Mouse (Mus musculus): ENCODE results near the gene Micall2. TPM values are rescaled to one million over a fixed set of nuclear protein-coding genes. Genes with fewer than 3 reads are reported as not detected.
"Not testable (repeated sequence)": the region's sequence is repeated elsewhere in the genome, so short reads cannot be mapped to it uniquely, and the experiment has no call there.

The Micall2 gene
- polyA plus RNA-seq, 1 experiment from 2014 or later: 5.7 TPM

GRCm38 (mm10) chr5:139702236-139702635 is 33.9 kb downstream of the Micall2 start:
- H3K36me3 ChIP-seq (replicated peaks; ENCODE audit: control insufficient read depth, insufficient read depth, low read depth, low read length): 0 out of 2 replicates have a peak, but pooled peaks cover 3% of the 10 kb centered on the region
- no peak overlapping the region for H3K4me3 ChIP-seq (ENCODE audit: low read depth, low read length)
- H3K27me3 ChIP-seq (ENCODE audit: control insufficient read depth, insufficient read depth, low read length): no peaks in the 10 kb centered on the region
- no peak overlapping the region for H3K9ac ChIP-seq (replicated peaks; ENCODE audit: low read length)
- no peak overlapping the region for H3K4me2 ChIP-seq (ENCODE audit: low read depth, low read length)
- DNase-seq (ENCODE audit: low spot score) (no peak), ATAC-seq (replicated peaks; ENCODE audit: insufficient number of reproducible peaks, low FRiP score, low TSS enrichment, low read depth) (no peak)
- H3K9me3 ChIP-seq (replicated peaks; ENCODE audit: control insufficient read depth, low read length): no peaks in the 10 kb centered on the region
- no peak overlapping the region for H3K27ac ChIP-seq (replicated peaks; ENCODE audit: low read depth, low read length)
- 81% methylated on average over 10 of the region's 10 CpGs for WGBS
- no peaks in the 10 kb centered on the region for H3K4me1 ChIP-seq (ENCODE audit: control insufficient read depth, insufficient read depth, low read length)

DNA sequence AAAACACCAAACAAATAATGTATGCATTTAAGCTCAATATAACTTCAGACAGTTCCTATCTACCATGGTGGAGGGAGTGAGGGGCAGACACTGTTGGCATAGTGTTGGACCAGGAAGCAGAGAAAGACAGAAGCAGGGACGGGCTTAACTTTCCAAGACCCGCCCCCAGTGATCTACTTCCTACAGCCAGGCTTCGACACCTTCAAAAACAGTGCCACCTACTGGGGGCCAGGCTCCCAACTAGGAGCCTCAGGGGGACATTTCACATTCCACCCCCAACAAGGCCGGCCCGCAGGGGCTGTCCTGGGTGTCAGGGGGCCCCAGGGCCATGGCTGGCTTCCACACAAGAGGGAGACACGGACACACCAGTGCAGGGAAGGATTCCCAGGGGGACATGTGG is 39.2 kb downstream of the Micall2 start:
- ATAC-seq (replicated peaks; ENCODE audit: insufficient number of reproducible peaks, low FRiP score, low TSS enrichment, low read depth): no peak
- WGBS: 87% methylated on average over 6 of the region's 6 CpGs
- DNase-seq (ENCODE audit: low spot score): no peak

DNA sequence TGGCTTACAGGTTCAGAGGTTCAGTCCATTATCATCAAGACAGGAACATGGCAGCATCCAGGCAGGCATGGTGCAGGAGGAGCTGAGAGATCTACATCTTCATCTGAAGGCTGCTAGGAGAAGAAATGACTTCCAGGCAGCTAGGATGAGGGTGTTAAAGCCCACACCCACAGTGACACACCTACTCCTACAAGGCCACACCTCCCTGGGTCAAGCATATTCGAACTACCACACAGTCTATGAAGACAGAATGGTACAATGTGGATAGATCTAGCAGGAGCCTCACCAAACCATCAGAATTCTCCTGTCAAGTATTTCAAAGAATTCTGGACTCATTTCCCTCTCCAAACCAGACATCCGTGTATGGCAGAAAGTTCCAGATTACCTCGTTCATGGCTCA is 40.3 kb downstream of the Micall2 start:
- H3K9ac ChIP-seq (replicated peaks; ENCODE audit: low read length); H3K4me1 ChIP-seq (ENCODE audit: control insufficient read depth, insufficient read depth, low read length); H3K9me3 ChIP-seq (replicated peaks; ENCODE audit: control insufficient read depth, low read length); H3K4me2 ChIP-seq (ENCODE audit: low read depth, low read length); H3K27ac ChIP-seq (replicated peaks; ENCODE audit: low read depth, low read length); ATAC-seq (replicated peaks; ENCODE audit: insufficient number of reproducible peaks, low FRiP score, low TSS enrichment, low read depth); DNase-seq (ENCODE audit: low spot score); H3K4me3 ChIP-seq (ENCODE audit: low read depth, low read length); H3K36me3 ChIP-seq (replicated peaks; ENCODE audit: control insufficient read depth, insufficient read depth, low read depth, low read length); H3K27me3 ChIP-seq (ENCODE audit: control insufficient read depth, insufficient read depth, low read length): not testable (repeated sequence)
- 71% methylated on average over 3 of the region's 3 CpGs for WGBS

More for the DNA sequence above, 39.2 kb downstream of the Micall2 start:
- no peaks in the 10 kb centered on the region for H3K36me3 ChIP-seq (replicated peaks; ENCODE audit: control insufficient read depth, insufficient read depth, low read depth, low read length)
- no peaks in the 10 kb centered on the region for H3K4me1 ChIP-seq (ENCODE audit: control insufficient read depth, insufficient read depth, low read length)
- H3K27me3 ChIP-seq (ENCODE audit: control insufficient read depth, insufficient read depth, low read length): no peaks in the 10 kb centered on the region
- H3K9me3 ChIP-seq (replicated peaks; ENCODE audit: control insufficient read depth, low read length): no peaks in the 10 kb centered on the region
- no peak overlapping the region for H3K9ac ChIP-seq (replicated peaks; ENCODE audit: low read length)
- H3K4me3 ChIP-seq (ENCODE audit: low read depth, low read length): no peak overlapping the region
- no peak overlapping the region for H3K27ac ChIP-seq (replicated peaks; ENCODE audit: low read depth, low read length)
- no peak overlapping the region for H3K4me2 ChIP-seq (ENCODE audit: low read depth, low read length)

- WGBS: 25% methylated on average over 7 of the region's 7 CpGs
- Histone ChIP-seq H3K27ac (replicated peaks; ENCODE audit: low read depth, low read length) (no peak overlapping the region), H3K4me3 (ENCODE audit: low read depth, low read length) (no peak overlapping the region), H3K4me1 (ENCODE audit: control insufficient read depth, insufficient read depth, low read length) (no peaks in the 10 kb centered on the region), H3K9ac (replicated peaks; ENCODE audit: low read length) (no peak overlapping the region), H3K36me3 (replicated peaks; ENCODE audit: control insufficient read depth, insufficient read depth, low read depth, low read length) (no peaks in the 10 kb centered on the region), H3K27me3 (ENCODE audit: control insufficient read depth, insufficient read depth, low read length) (no peaks in the 10 kb centered on the region), H3K4me2 (ENCODE audit: low read depth, low read length) (no peak overlapping the region), H3K9me3 (replicated peaks; ENCODE audit: control insufficient read depth, low read length) (no peaks in the 10 kb centered on the region)
- DNase-seq (ENCODE audit: low spot score): peak; percentile 14
- no peak for ATAC-seq (replicated peaks; ENCODE audit: insufficient number of reproducible peaks, low FRiP score, low TSS enrichment, low read depth)
Observed at GRCm38 (mm10) chr5:139694989-139695571, 41.1 kb downstream of the Micall2 start.

- H3K27me3 ChIP-seq (ENCODE audit: control insufficient read depth, insufficient read depth, low read length): no peaks in the 10 kb centered on the region
- no peak overlapping the region for H3K9ac ChIP-seq (replicated peaks; ENCODE audit: low read length)
- WGBS: 49% methylated on average over 16 of the region's 16 CpGs
- ATAC-seq (replicated peaks; ENCODE audit: insufficient number of reproducible peaks, low FRiP score, low TSS enrichment, low read depth) (no peak), DNase-seq (ENCODE audit: low spot score) (no peak)
- H3K4me3 ChIP-seq (ENCODE audit: low read depth, low read length): no peak overlapping the region
- H3K4me2 ChIP-seq (ENCODE audit: low read depth, low read length): no peak overlapping the region
- no peaks in the 10 kb centered on the region for H3K9me3 ChIP-seq (replicated peaks; ENCODE audit: control insufficient read depth, low read length)
- H3K4me1 ChIP-seq (ENCODE audit: control insufficient read depth, insufficient read depth, low read length): no peaks in the 10 kb centered on the region
- no peaks in the 10 kb centered on the region for H3K36me3 ChIP-seq (replicated peaks; ENCODE audit: control insufficient read depth, insufficient read depth, low read depth, low read length)
- no peak overlapping the region for H3K27ac ChIP-seq (replicated peaks; ENCODE audit: low read depth, low read length)
Observed at GRCm38 (mm10) chr5:139694292-139694988, 41.7 kb downstream of the Micall2 start.

- Histone ChIP-seq H3K4me3 (ENCODE audit: low read depth, low read length) (no peak overlapping the region), H3K27ac (replicated peaks; ENCODE audit: low read depth, low read length) (no peak overlapping the region), H3K27me3 (ENCODE audit: control insufficient read depth, insufficient read depth, low read length) (no peaks in the 10 kb centered on the region), H3K36me3 (replicated peaks; ENCODE audit: control insufficient read depth, insufficient read depth, low read depth, low read length) (no peaks in the 10 kb centered on the region), H3K4me1 (ENCODE audit: control insufficient read depth, insufficient read depth, low read length) (no peaks in the 10 kb centered on the region), H3K4me2 (ENCODE audit: low read depth, low read length) (no peak overlapping the region), H3K9ac (replicated peaks; ENCODE audit: low read length) (no peak overlapping the region), H3K9me3 (replicated peaks; ENCODE audit: control insufficient read depth, low read length) (no peaks in the 10 kb centered on the region)
- 78% methylated on average over 9 of the region's 9 CpGs for WGBS
- ATAC-seq (replicated peaks; ENCODE audit: insufficient number of reproducible peaks, low FRiP score, low TSS enrichment, low read depth) (no peak), DNase-seq (ENCODE audit: low spot score) (no peak)
Observed at GRCm38 (mm10) chr5:139690791-139691190, 45.3 kb downstream of the Micall2 start.

DNA sequence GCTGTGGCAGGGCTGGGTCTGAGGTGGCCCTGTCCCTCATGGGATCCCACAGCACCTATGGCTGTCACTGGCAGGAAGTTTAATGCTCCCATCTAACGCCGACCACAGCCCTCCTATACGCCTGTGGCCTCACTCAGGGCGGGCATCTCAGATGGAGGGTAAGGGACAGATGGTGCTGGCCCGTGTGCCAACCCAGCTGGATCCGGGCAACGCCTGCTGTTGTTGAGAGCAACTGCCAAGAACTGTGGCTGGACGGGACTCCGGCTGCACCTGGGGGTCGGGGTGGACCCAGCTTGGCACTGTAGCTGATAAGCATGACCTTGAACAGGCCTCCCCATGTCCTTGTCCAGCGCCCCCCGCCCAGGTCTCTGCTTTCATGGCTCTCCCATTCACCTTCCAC is 47.8 kb downstream of the Micall2 start:
- 91% methylated on average over 12 of the region's 12 CpGs for WGBS
- H3K4me1 ChIP-seq (ENCODE audit: control insufficient read depth, insufficient read depth, low read length): peaks cover under 1% of the 10 kb centered on the region; the same call in 1 of the 2 replicates
- no peaks in the 10 kb centered on the region for H3K9me3 ChIP-seq (replicated peaks; ENCODE audit: control insufficient read depth, low read length)
- no peak overlapping the region for H3K27ac ChIP-seq (replicated peaks; ENCODE audit: low read depth, low read length)
- no peak overlapping the region for H3K9ac ChIP-seq (replicated peaks; ENCODE audit: low read length)
- no peak overlapping the region for H3K4me3 ChIP-seq (ENCODE audit: low read depth, low read length)
- DNase-seq (ENCODE audit: low spot score) (no peak), ATAC-seq (replicated peaks; ENCODE audit: insufficient number of reproducible peaks, low FRiP score, low TSS enrichment, low read depth) (no peak)
- no peaks in the 10 kb centered on the region for H3K27me3 ChIP-seq (ENCODE audit: control insufficient read depth, insufficient read depth, low read length)
- no peaks in the 10 kb centered on the region for H3K36me3 ChIP-seq (replicated peaks; ENCODE audit: control insufficient read depth, insufficient read depth, low read depth, low read length)
- no peak overlapping the region for H3K4me2 ChIP-seq (ENCODE audit: low read depth, low read length)

DNA sequence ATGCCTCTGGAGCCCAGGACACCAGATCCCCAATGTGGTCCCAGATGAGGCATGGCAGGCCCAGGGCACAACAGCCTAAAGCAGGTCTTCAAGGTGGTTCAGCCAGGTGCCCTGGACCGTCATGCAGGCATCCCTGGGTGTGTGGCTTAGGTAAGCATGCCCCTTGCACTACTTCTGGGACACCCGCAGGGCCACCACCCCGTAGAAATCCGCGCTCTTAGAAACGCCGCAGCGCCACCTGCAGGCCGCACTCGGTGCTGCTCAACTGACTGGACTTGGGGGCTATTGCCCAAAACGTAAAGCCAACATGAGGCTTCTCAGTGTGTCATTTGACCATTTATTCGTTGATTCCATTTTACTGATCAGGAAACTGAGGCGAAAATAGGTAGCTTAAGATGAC is 48.5 kb downstream of the Micall2 start:
- no peaks in the 10 kb centered on the region for H3K9me3 ChIP-seq (replicated peaks; ENCODE audit: control insufficient read depth, low read length)
- H3K27ac ChIP-seq (replicated peaks; ENCODE audit: low read depth, low read length): no peak overlapping the region
- no peak overlapping the region for H3K9ac ChIP-seq (replicated peaks; ENCODE audit: low read length)
- no peaks in the 10 kb centered on the region for H3K27me3 ChIP-seq (ENCODE audit: control insufficient read depth, insufficient read depth, low read length)
- H3K4me3 ChIP-seq (ENCODE audit: low read depth, low read length): no peak overlapping the region
- no peak overlapping the region for H3K4me2 ChIP-seq (ENCODE audit: low read depth, low read length)
- WGBS: 5% methylated on average over 13 of the region's 13 CpGs
- H3K4me1 ChIP-seq (ENCODE audit: control insufficient read depth, insufficient read depth, low read length): peaks cover 3% of the 10 kb centered on the region; the same call in 1 of the 2 replicates
- ATAC-seq (replicated peaks; ENCODE audit: insufficient number of reproducible peaks, low FRiP score, low TSS enrichment, low read depth) (no peak), DNase-seq (ENCODE audit: low spot score) (peak; percentile 65)
- no peaks in the 10 kb centered on the region for H3K36me3 ChIP-seq (replicated peaks; ENCODE audit: control insufficient read depth, insufficient read depth, low read depth, low read length)

All from embryonic facial prominence, embryonic 11.5 days (tissue).